Mouse (Mus musculus): Measurements from ENCODE around the gene Setd6.
A peak's percentile ranks its signal among the peaks of the same experiment; 100 is the strongest.

Setd6 gene

GRCm38 (mm10) chr8:95711029-95711428, 4.7 kb upstream of the Setd6 start:
- DNase-seq (ENCODE audit: low spot score): no peak

GRCm38 (mm10) chr8:95712395-95712794, 3.3 kb upstream of the Setd6 start:
- DNase-seq (ENCODE audit: low spot score): no peak

GRCm38 (mm10) chr8:95713100-95714010, 2.3 kb upstream of the Setd6 start:
- DNase-seq (ENCODE audit: low spot score): peak; percentile 53

GRCm38 (mm10) chr8:95714367-95714766, 1.3 kb upstream of the Setd6 start:
- DNase-seq (ENCODE audit: low spot score): no peak

GRCm38 (mm10) chr8:95714837-95715413, 756 bp upstream of the Setd6 start:
- DNase-seq (ENCODE audit: low spot score): no peak

- no peak for DNase-seq (ENCODE audit: low spot score)
These were observed 1.1 kb downstream of the Setd6 start for GRCm38 (mm10) chr8:95716546-95717335.

GRCm38 (mm10) chr8:95727625-95728024, 11.9 kb downstream of the Setd6 start:
- no peak for DNase-seq (ENCODE audit: low spot score)

GRCm38 (mm10) chr8:95738596-95738995, 22.9 kb downstream of the Setd6 start:
- DNase-seq (ENCODE audit: low spot score): no peak

GRCm38 (mm10) chr8:95741732-95742131, 26.1 kb downstream of the Setd6 start:
- DNase-seq (ENCODE audit: low spot score): no peak

GRCm38 (mm10) chr8:95748028-95748427, 32.3 kb downstream of the Setd6 start:
- DNase-seq (ENCODE audit: low spot score): no peak

GRCm38 (mm10) chr8:95751924-95752323, 36.2 kb downstream of the Setd6 start:
- no peak for DNase-seq (ENCODE audit: low spot score)

- DNase-seq (ENCODE audit: low spot score): no peak
These were observed 44.6 kb downstream of the Setd6 start for GRCm38 (mm10) chr8:95760323-95760722.

- DNase-seq (ENCODE audit: low spot score): no peak
These were observed 48.5 kb downstream of the Setd6 start for GRCm38 (mm10) chr8:95764133-95764532.
